Mouse (Mus musculus) megakaryocyte progenitor cell, adult 5-6 weeks (primary cell): ENCODE results near the gene Kdelc2. TPM values are rescaled to one million over a fixed set of nuclear protein-coding genes. Genes with fewer than 3 reads are reported as not detected.

Source experiments
- ATAC-seq: replicated peaks from 2 replicates; pipeline ENCODE4 v1.8.0; 2016; ENCODE audit warnings: mild to moderate bottlenecking, moderate TSS enrichment, inconsistent platforms; ENCODE audit not compliant: poor library complexity
- total RNA-seq, 2 experiments: library from RNA; stranded (forward) in 1 of 2; stranded (reverse) in 1 of 2; fragments of 157-497, 149-512 nt in 1 of 2; fragments of 200-1000 nt in 1 of 2; gene quantifications; 2 replicates each; pipeline versions ENCODE4 v1.2.3 to v1.2.4; 2015 to 2017

Gene Kdelc2
- total RNA-seq, 2 experiments from 2014 or later, result 8.1 to 10.5 TPM

DNA sequence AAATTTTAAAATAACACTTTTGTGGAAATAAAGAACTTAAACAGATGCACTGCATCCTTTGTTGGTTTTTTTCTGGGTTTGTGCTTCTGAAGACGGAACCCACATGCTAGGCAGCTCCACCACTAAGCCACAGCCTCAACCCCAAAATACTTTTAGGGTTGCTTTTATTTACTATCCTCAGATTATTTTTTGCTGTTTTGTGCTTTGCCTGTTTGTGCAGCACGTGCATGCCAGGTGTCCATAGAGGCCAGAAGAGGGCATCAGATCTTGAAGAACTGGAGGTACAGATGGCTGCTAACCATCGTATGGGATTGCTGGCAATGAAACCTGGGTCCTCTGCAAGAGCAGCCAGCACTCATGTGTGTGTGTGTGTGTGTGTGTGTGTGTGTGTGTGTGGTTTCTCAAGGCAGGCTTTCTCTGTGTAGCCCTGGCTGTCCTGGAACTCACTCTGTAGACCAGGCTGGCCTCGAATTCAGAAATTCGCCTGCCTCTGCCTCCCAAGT, 2.7 kb upstream of the Kdelc2 start:
- no peak for ATAC-seq

DNA sequence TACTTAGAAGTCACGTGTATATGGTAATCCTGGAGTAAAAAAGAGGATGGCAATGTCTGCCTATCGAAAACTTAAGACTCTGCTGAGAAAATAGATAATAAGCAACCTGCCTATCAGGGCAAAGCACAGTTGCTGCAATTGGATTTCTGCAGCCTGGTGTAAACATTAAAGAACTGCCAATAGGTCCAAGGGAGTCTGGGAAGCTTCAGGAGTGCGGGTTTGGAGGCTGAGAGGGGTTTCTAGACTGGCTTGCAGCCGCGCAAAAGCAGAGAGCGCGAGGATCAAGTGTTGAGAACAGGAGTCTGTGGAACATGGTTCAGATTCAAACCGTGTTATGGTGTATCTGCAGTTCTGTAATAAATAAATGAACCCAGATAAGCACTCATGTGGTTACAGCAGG, 1.0 kb downstream of the Kdelc2 start:
- ATAC-seq, result 0 out of 2 replicates have a peak, but pooled peaks have one; percentile 2

DNA sequence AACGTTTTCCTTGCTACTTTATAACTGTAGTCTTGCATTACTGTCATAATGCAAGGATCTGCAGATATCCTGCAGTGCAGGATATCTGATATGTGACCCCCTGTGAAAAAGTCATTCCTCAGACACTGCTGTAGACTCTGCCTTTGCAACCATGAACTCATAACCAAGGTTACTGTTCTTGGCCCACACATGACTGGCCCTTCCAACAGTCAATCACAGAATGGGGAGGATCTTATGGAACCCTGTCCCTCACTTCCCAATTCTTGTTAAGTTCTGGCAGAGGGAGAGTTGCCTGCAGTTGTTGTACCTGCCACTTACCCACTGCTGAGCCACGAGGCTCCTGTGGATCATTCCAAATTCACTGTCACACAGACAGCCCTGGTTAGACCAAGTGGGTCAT, 3.6 kb downstream of the Kdelc2 start:
- 0 out of 2 replicates have a peak, but pooled peaks have one; percentile 15 for ATAC-seq

DNA sequence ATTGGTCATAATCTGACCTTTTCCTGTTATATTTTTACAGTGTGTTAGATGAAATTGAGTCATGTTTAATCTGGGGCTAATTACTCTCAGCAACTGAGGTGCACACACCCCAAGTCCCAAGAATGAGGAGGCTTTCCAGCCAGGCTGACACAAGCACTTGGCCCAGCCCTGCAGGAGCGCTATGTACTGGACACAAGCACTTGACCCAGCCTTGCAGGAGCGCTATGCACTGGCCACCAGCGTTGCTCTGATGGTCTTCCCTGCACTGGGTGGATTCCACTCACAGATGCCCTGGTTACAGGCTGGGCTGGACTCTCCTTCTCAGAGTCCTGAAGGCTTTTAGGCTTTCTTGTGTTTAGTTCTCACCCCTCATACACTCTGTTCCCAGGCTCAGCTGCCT, 5.3 kb downstream of the Kdelc2 start:
- ATAC-seq, result no peak

DNA sequence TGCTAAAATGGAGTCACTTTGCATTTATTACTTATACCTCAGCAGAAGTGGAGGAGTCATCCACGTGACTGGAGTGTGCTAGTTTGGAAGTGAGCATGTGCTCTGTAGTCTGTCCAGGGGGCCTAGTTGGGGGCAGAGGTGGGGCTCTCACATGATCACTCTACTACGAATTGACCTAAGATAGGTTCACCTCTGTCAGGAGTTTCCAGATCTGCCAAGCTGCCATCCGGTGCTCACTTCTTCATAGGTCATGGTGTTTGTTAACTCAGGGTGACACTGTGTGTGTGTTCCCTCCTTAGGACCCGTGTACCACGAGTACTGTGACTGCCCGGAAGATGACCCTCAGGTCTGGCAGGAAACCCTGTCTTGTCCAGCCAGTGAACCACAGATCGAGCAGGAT, 6.3 kb downstream of the Kdelc2 start:
- ATAC-seq, result peak; percentile 4; the same call in 1 of the 2 replicates

DNA sequence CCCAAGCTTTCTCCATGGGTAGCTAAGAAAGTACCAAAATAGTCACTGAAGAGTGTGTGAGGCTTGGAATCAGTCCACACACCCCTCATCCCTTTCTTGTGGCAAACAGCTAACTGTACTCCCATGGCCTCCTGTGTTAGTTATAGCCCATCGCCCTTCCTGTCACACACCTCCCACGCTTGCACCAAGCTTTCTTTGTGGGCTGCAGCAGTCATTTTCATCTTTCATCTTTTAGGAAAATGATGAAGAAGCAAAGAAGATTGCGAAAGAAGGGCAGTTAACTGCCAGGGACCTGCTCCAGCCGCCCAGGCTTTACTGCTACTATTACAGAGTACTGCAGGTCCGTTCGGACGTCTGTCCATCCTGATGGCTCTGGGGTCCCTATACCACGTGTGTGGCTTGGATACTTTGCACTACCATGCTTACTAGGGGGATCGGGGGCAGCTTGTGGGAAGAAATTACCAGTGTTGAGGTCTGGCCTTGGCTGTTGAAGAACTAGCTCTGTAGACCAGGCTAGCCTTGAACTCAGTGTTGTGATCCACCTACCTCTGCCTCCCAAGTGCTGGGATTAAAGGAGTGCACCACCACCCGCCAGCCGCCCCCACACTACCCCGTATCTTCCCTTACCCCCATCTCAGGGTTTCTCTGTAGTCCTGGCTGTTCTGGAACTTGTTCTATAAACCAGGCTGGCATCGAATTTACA, 14.0 kb downstream of the Kdelc2 start:
- peak; percentile 12; the same call in 1 of the 2 replicates for ATAC-seq

DNA sequence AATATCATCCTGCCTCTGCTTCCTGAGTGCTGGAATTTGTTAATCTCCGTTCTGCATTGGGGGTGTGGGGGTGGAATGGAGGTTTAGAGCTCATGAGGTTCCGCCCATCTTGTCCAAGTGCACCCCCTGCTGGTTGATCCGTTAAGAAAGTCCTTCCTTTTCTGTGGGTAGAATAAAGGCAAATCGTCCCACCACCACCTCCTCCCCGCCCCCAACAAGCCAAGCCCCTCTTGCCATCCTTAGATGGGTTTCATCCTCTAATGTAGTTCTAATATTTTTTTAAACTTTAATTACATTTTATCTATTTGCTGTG, 14.5 kb downstream of the Kdelc2 start:
- peak; percentile 95 for ATAC-seq

DNA sequence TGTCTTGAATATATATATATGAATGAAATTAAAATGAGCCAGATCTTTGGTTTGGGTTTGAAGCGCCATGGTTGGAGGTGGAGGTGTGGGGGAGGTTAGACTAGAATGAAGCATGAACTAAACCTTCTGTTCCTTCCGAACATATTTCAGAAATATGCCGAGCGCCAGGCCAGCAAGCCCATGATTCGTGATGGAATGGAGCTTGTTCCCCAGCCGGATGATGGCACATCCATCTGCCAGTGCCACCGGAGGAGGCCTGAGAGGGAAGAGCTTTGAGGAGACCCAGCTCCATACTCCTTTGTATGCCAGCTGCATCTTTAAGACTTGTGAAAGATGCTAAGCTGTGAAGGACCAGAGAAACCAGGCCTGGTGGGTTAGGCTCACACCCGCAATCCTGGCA, 15.7 kb downstream of the Kdelc2 start:
- no peak for ATAC-seq

DNA sequence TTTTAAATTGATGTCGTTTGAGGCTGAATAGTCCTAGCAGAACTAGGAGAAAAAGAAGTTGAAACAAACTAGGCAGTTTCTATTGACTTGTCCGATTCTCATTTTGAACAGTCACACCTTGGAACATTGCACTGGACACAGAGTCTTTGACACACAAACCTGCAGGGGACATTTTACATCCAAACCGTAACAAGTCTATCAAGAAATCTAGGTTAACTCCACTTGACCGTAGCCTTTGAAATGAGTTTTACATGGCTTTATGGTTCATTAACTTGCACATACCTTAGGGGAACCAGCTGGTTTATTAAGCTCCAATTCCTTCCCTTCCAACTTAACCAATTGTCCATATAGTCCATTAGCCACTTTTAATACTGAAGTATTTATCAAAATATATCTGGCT, 16.9 kb downstream of the Kdelc2 start:
- ATAC-seq, result no peak

DNA sequence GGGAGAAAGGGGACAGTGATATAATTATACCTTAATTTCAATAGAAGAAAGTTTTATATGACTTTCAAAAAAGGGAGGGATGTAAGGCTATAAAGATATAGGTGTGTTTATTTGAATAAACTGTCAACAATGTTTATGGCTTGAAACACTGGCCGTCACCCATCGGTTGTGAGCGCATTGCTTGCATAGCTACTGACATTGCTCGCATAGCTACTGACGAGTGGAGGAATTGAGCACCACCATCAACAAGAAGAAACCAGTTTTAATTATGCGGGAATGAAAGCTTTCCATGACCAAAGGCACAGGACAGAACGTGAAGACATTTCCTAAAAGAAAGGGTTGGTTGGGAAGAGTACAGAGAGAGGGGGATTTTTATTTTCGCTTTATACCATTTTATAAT, 17.3 kb downstream of the Kdelc2 start:
- no peak for ATAC-seq

DNA sequence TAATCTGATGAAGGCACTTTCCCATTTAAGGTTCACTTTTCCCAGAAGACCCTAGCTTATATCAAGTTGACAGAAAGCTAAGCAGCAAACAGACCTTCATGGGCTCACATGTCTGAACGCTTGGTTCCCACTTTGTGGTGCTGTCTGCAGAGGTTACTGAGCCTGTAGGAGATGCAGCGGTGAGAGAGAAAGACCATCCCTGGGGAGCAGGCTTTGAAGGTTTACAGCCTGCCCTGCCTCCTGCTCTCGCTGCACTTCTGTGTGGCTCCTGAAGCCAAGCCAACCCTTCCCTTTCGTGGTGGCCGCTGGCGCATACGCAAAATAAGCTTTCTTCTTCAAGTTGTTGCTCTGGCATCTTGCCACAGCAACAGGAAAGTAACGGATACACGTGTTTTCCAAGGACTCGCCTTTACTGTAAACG, 18.5 kb downstream of the Kdelc2 start, which contains the start of gene 4930550C14Rik:
TSS of gene 4930550C14Rik (plus strand) at position 35 of the 421 bp plus-strand sequence.
- no peak; the same call in 1 of the 2 replicates for ATAC-seq

DNA sequence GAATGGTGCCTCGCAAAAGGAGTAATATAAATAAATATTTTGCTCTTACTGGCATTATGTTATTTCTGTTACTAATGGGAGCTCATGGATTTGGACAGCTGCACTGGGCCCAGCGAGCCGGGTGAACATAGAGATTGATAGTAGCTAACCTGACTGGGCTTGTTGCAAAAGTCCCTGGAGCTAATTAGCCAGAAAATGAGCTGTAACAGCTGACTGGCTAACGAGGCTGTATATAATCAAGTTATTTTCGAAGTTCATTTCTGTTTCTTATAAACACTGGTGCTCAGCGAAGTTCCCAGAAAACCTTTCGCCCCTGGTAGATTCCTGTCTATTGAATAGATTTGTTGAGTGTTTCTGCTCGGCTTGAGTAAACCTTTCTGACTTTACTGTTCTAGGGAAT, 19.2 kb downstream of the Kdelc2 start:
- ATAC-seq, result no peak

DNA sequence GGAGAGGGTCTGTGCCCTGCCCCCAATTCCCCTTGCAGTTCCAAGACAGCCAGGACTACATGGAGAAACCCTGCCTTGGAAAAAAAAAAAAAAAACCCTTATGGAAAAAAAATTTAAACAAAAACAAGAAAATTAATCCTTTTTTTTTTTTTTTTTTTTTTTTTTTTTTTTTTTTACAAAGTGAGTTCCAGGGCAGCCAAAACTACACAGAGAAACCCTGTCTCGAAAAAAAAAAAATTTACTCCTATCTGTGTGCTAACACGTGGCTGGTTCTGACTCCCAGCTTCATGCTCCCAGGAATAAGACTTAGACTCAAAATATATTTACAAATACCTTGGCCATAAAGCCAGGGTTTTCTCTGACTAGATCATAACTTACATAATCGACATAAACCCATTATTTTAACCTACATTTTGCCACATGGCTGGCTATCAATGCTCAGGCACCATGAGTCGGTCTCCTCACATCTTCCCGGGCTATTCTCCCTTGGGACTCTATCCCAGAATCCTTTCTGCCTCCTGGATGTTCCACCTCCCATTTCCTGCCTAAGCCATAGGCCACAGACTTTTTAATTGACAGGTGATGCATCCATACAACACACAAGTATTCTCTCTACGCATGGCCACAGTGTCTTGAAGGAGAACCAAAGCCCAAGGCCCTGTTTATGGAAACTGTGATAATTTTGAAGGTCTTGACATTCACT, 20.4 kb downstream of the Kdelc2 start:
- ATAC-seq, result no peak

DNA sequence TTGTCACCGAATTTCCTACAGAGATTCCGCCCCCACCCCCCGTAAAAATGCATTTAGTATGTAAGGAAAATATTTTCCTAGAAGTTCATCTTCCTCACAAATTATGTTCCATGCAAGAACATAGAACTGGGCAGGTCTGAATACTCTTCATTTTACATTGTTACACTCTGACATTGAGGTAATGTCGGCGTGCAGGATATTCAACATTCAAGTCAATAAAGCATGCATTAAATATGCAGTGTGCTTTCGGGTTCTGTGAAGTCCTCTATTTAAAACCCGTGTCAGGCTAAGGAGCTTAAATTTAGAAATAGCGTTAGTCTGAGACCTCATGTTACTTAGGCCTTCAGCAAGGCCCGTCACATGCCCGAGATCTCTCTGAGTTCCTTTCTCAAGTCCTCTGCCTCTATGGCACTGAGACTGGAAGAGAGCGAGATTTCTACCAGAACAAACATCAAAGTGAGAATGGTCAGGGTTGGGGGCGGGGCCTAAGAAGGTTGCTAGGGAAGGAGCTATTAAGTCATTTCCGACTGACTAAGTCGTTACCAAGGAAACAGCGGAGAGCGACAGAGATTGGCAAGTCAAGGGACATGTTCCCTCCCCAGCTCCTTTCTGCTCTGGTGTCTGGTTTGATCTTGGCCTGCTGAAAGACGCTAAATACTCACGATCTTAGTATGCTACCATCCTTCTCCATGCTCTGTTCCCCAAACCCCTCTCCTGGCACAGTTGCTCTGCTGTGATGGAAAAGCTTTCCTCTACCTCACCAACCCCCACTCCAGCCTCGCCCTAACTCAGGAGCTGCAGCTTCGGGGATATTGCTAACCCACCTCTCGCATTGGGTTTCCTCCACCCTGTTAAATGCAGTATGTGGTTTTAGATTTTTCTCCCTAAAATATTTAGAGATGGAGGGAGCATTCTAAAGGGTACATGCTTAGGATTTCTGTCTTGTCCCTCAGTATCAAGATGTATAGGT, 21.2 kb downstream of the Kdelc2 start:
- ATAC-seq, result peak; percentile 99

DNA sequence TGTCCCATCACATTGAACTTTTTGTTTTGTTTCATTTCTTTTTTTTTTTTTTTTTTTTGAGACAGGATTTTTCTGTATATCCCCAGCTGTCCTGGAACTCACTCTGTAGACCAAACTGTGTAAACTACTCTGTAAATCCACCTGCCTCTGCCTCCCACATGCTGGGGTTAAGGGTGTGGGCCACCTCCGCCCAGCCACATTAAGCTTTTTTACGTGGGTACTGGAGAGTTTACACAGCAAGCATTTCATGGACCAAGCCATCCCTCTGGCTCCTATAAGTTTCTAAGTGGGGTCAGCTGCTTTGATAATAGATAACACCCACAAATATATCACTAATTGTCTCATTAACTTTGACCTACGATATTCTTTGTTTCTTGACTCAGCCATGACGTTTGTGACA, 24.7 kb downstream of the Kdelc2 start:
- no peak for ATAC-seq

DNA sequence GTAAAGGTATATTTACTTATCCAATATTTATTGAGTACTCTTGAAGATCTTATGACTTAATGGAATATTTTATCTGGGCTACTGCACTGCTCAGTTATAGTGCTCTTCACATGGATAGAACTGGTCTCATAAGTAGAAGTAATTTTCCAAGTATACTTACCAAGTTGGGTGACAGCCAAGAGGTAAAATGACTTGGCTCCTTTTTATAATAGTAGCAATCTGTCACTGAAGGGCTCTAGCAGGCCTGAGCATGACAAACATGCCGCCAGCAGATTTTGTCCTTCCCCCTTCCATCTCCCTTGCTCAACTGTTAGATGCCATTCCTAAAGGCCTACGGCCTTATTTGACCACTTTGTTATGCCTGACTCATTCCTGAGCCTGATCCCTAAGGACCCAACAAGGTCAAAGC, 25.1 kb downstream of the Kdelc2 start:
- no peak for ATAC-seq

DNA sequence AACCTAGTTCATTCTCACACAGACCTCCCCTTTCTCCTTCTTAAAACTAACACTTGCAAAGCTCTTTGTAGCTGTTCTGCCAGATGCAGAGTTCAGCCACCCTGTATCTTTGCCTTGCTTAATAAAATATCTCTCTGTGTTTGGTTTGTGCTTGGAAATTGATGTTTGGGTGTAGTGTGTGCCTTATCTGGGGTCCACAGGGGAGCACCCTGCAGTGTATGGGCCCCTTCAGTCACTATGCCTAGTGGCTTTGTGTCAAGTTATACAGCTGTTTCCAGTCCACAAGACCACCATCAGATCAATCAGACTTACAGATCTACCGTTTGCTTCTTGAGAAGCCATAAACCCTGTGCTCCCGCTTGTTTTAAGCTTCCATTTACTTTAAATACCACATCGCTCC, 25.6 kb downstream of the Kdelc2 start:
- no peak for ATAC-seq

DNA sequence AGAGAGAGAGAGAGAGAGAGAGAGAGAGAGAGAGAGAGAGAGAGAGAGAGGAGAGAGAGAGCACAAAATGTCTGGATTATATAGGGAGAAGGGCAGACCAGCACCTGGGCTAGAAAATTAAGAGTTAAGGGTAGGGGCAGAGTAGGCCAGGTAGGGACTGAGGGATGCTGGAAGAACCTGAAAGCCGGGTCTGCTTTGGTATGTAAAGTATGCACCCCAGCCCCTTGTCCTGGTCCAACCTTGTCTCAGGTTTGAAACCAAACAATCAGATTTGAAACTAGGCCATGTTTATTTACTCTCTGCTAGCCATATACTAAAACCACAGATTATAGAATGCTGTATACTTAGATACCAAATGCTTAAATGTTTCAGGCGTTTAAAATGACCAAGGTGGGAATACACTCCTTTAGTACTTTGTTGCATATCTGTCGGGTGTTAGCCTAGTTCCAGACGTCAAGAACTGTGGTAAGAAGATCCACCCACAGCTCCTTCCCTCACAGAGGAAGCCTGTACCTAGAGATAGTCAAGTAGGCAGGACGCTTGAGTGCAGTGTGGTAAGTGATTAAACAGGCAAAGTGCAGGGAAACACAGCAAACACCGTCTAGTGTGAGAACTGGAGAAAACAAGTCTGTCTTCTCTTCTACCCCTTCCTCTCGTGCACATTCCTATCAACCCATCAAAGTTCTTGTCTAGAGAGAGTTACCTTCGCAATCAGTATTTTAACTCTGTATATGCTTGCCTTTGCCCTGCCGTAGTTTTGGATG, 38.5 kb downstream of the Kdelc2 start:
- ATAC-seq, result peak; percentile 99

DNA sequence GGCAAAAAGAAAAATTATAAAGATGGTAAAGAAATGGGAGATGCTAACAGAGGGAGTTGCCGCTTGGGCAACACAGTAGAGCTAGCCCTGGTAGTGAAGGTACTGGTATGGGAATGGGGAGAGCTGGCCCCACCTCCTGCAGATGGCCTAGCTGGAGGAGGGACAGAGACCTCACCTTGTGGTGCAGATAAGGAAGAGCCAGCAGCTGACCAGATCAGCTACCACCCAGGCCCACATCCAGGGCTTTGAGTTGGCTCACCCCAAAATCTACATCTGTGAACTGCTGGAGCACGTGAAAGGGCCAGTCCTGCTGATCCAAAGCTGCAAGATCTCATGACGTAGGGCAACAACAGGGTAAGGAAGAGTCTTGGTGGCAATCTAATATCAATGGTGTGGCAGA, 42.9 kb downstream of the Kdelc2 start:
- no peak for ATAC-seq

DNA sequence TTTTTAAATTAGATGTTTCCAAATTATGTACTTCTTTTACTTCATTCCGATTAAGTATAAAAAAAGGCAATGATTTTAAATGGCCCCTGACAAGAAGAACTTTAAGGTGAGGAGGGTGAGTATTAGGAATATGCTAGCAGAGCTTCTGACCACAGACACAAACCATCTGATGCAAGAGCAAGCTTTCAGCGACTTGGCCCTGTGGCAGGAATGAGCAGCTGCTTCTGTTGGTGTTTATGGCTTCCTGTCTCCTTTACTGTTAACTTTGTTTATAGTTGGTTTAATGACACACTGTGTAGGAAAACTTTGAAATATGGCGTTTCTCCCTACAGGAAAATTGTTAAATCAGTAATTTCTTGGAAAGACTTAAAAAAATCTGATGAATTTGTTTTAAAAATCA, 43.8 kb downstream of the Kdelc2 start:
- no peak for ATAC-seq
